Mouse (Mus musculus) ES-E14 (cell line): ENCODE data around the gene Reg2.

Experiments used
- CHD2 ChIP-seq: IDR thresholded peaks from 2 replicates; pipeline ENCODE4 v1.6.1; 2014; ENCODE audit warnings: mild to moderate bottlenecking, low read depth, low read length, inconsistent platforms
- ZNF384 ChIP-seq: IDR thresholded peaks from 2 replicates; pipeline ENCODE4 v1.6.1; 2012; ENCODE audit warnings: low read depth, low read length, inconsistent platforms

GRCm38 (mm10) chr6:78380409-78380808, 15.0 kb upstream of the Reg2 start, which contains the start of gene Reg3a:
- TF ChIP-seq ZNF384 (no peak), CHD2 (no peak)
